Mouse (Mus musculus) kidney, adult 8-10 months (tissue): Measurements from ENCODE around the gene Gad1.

Experiments used
- DNase-seq, 2 experiments: peaks; one replicate each; pipeline ENCODE4 v3.0.0; 2022

Gene Gad1

GRCm38 (mm10) chr2:70565651-70566602 lies 13.1 kb downstream of the Gad1 start:
- DNase-seq: no peak

GRCm38 (mm10) chr2:70566603-70566981 lies 13.7 kb downstream of the Gad1 start:
- DNase-seq: no peak

- peak; percentile 17 to 34 for DNase-seq
Observed at GRCm38 (mm10) chr2:70567071-70567681, 14.3 kb downstream of the Gad1 start.

GRCm38 (mm10) chr2:70567682-70568077 lies 14.8 kb downstream of the Gad1 start:
- DNase-seq: no peak

GRCm38 (mm10) chr2:70568198-70568941 lies 15.5 kb downstream of the Gad1 start:
- DNase-seq: no peak

GRCm38 (mm10) chr2:70571698-70572097 lies 18.8 kb downstream of the Gad1 start:
- no peak for DNase-seq

GRCm38 (mm10) chr2:70572251-70572650 lies 19.4 kb downstream of the Gad1 start:
- DNase-seq: no peak

- DNase-seq: peak; percentile 7 to 52
Observed at GRCm38 (mm10) chr2:70573544-70574210, 20.8 kb downstream of the Gad1 start.

GRCm38 (mm10) chr2:70588200-70588599 lies 35.3 kb downstream of the Gad1 start:
- no peak for DNase-seq

GRCm38 (mm10) chr2:70592432-70592831 lies 39.6 kb downstream of the Gad1 start:
- DNase-seq: no peak

GRCm38 (mm10) chr2:70593670-70594069 lies 40.8 kb downstream of the Gad1 start:
- no peak for DNase-seq

- DNase-seq: no peak
Observed at GRCm38 (mm10) chr2:70595896-70596295, 43.0 kb downstream of the Gad1 start.

GRCm38 (mm10) chr2:70609769-70610168 lies 56.9 kb downstream of the Gad1 start:
- DNase-seq: no peak

- no peak for DNase-seq
Observed at GRCm38 (mm10) chr2:70614745-70615351, 62.0 kb downstream of the Gad1 start.

GRCm38 (mm10) chr2:70616076-70616475 lies 63.2 kb downstream of the Gad1 start:
- DNase-seq: no peak

- no peak for DNase-seq
Observed at GRCm38 (mm10) chr2:70616617-70617016, 63.7 kb downstream of the Gad1 start.

GRCm38 (mm10) chr2:70619232-70619835 lies 66.5 kb downstream of the Gad1 start:
- no peak for DNase-seq

GRCm38 (mm10) chr2:70620225-70620624 lies 67.4 kb downstream of the Gad1 start:
- DNase-seq: peak; percentile 5 to 31

GRCm38 (mm10) chr2:70622244-70622643 lies 69.4 kb downstream of the Gad1 start:
- no peak for DNase-seq

GRCm38 (mm10) chr2:70625761-70626160 lies 72.9 kb downstream of the Gad1 start:
- no peak for DNase-seq

- DNase-seq: no peak
Observed at GRCm38 (mm10) chr2:70628397-70628796, 75.5 kb downstream of the Gad1 start.

- DNase-seq: peak; percentile 31 to 52
Observed at GRCm38 (mm10) chr2:70629339-70629761, 76.5 kb downstream of the Gad1 start.
